Mouse (Mus musculus) erythroblast, embryonic 14.5 days (primary cell): ENCODE results near the gene Gdnf.

Source experiments
- GATA1 ChIP-seq: IDR thresholded peaks from 2 replicates; pipeline ENCODE4 v1.6.1; 2012; ENCODE audit warnings: low read length, inconsistent platforms, mixed read lengths
- TAL1 ChIP-seq: IDR thresholded peaks from 3 replicates; pipeline ENCODE4 v1.6.1; 2012; ENCODE audit warnings: low read length, inconsistent platforms, mixed read lengths

DNA sequence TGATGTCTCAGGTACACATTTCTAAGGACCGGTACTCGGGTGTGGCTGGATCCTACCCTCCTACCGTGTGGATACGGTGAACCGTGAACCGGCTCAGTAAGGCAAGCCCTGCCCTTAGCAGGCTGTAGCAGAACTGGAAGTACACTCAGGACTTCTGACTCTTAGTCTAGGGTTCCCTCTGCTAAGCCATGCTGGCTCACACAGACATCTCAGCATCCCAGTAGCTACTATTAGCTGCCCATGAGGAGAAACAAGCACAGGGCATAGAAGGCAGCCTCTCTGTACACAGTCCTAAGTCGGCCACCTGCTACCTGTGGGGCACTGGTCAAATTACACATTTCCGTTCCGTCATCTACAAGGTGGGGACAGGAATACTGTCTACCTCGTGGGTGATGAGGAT is 68.2 kb downstream of the Gdnf start:
- no peak for TF ChIP-seq TAL1
- no peak for TF ChIP-seq GATA1
